Mouse (Mus musculus): ENCODE data around the gene Cbx6. TPM values are rescaled to one million over a fixed set of nuclear protein-coding genes. Genes with fewer than 3 reads are reported as not detected.
A peak's percentile ranks its signal among the peaks of the same experiment; 100 is the strongest.

The Cbx6 gene
- total RNA-seq, 2 experiments from 2014 or later = 370 to 387 TPM

DNA sequence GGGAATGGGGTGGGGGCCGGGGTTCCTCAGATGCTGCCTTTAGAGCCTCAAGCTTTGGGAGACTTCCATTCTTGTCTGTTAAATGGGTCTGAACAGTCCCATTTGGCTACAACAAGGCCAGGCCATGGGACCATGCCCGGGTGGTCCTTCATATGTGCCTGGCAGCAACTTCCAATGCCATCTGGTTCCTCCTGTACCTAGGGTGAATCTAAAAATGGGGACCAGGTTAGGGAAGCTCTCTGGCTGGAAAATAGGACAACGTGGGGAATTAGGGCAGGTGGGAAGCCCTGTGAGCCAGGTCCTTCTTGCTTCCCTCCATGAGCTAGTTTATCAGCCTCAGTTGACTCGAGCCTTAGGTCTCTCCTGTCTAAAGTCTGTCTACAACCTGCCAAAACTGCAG, 23.5 kb downstream of the Cbx6 start:
- Histone ChIP-seq H3K4me3 (no peak overlapping the region), H3K27ac (no peak overlapping the region)
- DNase-seq (ENCODE audit: extremely low spot score in 1 of 2, low spot score in 2 of 2) = no peak
- intact Hi-C loops (cut with DNase I) = no loop called here
- no peak for TF ChIP-seq CTCF (IDR thresholded peaks at IDR 0.05)

DNA sequence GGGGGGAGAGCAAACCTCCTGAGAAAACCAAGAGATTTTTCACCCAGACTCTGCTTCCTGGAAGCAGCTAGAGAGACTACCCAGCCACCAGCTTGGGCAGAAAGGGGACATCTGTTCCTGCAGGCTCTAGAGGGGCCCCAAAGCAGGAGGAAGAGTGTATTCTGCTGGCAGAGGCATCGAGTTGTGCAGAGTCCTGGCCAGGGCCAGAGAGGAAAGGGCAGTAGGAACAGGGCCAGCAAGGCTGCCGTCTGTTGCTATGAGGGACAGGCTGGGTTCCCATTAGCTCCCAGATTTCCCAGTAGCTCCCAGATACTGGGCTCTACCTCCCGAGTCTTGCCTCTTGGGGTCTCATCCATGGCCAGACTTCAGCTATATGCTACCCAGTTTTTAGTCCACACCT, 24.4 kb downstream of the Cbx6 start:
- Histone ChIP-seq H3K27ac (no peak overlapping the region), H3K4me3 (no peak overlapping the region)
- intact Hi-C loops (cut with DNase I) = no loop called here
- no peak for TF ChIP-seq CTCF (IDR thresholded peaks at IDR 0.05)
- DNase-seq (ENCODE audit: extremely low spot score in 1 of 2, low spot score in 2 of 2) = no peak

DNA sequence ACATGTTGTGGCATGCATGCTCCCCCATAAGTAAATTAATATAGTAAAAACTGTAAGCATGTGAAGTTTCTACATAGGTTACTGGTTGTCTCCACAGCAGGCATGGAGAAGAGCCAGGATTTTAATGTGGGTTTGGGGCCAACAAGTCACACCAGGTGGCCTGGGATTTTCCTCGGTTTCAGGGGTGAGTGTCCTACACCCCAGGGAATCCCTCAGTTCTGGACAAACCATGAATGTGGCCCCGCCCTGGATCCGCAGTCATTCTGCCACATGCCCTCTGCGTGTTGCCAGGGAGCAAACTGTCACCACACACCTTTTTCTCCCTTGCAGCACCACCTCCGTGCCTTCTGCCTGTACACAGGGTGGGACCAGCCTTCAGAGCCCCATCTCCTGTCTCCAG, 25.8 kb downstream of the Cbx6 start:
- intact Hi-C loops (cut with DNase I) = no loop called here
- DNase-seq (ENCODE audit: extremely low spot score in 1 of 2, low spot score in 2 of 2) = no peak
- no peak for TF ChIP-seq CTCF (IDR thresholded peaks at IDR 0.05)
- H3K4me3 ChIP-seq = no peak overlapping the region
- H3K27ac ChIP-seq = no peak overlapping the region

- TF ChIP-seq CTCF (IDR thresholded peaks at IDR 0.05) = peak; percentile 78
- H3K4me3 ChIP-seq = no peak overlapping the region
- no peak overlapping the region for H3K27ac ChIP-seq
- intact Hi-C loops (cut with DNase I) = no loop called here
- peak in 1 of 2 experiments; percentile 61 for DNase-seq (ENCODE audit: extremely low spot score in 1 of 2, low spot score in 2 of 2)
Measured at GRCm38 (mm10) chr15:79808114-79808513, 26.4 kb downstream of the Cbx6 start.

- TF ChIP-seq CTCF (IDR thresholded peaks at IDR 0.05) = no peak
- Histone ChIP-seq H3K4me3 (no peak overlapping the region), H3K27ac (no peak overlapping the region)
- intact Hi-C loops (cut with DNase I) = no loop called here
- no peak for DNase-seq (ENCODE audit: extremely low spot score in 1 of 2, low spot score in 2 of 2)
Measured at GRCm38 (mm10) chr15:79807050-79807449, 27.4 kb downstream of the Cbx6 start.

DNA sequence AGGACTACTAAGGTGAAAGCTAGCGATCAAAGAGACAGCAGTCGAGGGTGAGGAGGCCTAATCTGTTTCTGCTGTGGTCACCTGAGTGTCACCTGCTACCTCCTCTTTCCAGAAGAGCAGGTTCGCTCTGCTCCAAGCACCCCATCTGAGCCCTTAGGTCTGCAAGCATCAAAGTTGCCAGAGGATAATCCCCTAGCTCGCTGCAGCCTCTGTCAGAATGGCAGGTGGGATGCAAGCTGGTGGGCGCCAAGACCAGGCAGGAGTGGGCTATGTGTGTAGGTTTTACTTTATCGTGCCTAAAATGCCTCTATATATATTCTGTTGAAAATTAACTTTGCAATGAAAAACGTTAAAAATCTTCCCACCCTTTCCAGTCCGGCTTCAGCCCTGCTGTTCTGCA, 29.2 kb downstream of the Cbx6 start:
- DNase-seq (ENCODE audit: extremely low spot score in 1 of 2, low spot score in 2 of 2) = no peak
- no peak for TF ChIP-seq CTCF (IDR thresholded peaks at IDR 0.05)
- peak overlapping the region; percentile 83 for H3K27ac ChIP-seq
- H3K4me3 ChIP-seq = peak overlapping the region; percentile 70; the same call in 1 of the 2 replicates
- intact Hi-C loops (cut with DNase I) = no loop called here

- Histone ChIP-seq H3K27ac (peak within 1 kb of the TSS; percentile 83), H3K4me3 (peak within 1 kb of the TSS; percentile 70)
- intact Hi-C loops (cut with DNase I) = no loop called here
- peak; percentile 74 to 81 for DNase-seq (ENCODE audit: extremely low spot score in 1 of 2, low spot score in 2 of 2)
- no peak; the same call in 1 of the 2 replicates for TF ChIP-seq CTCF (IDR thresholded peaks at IDR 0.05)
Measured at GRCm38 (mm10) chr15:79804352-79805071, 30.0 kb downstream of the Cbx6 start, which contains the start of gene Nptxr. Nptxr (minus strand) TSS chr15:79804766.

GRCm38 (mm10) chr15:79803533-79804351, 30.7 kb downstream of the Cbx6 start:
- intact Hi-C loops (cut with DNase I) = no loop called here
- Histone ChIP-seq H3K27ac (peak overlapping the region; percentile 83), H3K4me3 (peak overlapping the region; percentile 70)
- DNase-seq (ENCODE audit: extremely low spot score in 1 of 2, low spot score in 2 of 2) = no peak
- TF ChIP-seq CTCF (IDR thresholded peaks at IDR 0.05) = no peak

DNA sequence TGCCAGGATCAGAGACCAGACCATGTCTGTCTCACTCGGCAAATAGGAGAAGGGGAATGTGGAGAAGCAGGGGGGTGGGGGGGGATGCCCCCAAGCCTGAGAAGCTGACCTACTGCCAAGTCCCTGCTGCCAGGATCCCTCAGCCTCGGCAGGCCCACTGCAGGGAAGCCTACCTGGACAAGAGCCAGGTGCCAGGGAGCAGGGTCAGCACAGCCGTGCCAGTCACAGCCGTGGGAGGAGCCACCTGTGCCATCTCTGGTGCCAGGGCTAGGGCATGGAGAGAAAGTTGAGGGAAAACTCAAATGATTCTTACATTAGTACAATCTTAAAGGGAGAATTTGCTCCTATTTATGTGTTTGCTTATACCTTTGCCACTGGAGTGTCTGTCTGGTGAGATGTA, 32.2 kb downstream of the Cbx6 start:
- DNase-seq (ENCODE audit: extremely low spot score in 1 of 2, low spot score in 2 of 2) = no peak
- intact Hi-C loops (cut with DNase I) = no loop called here
- H3K4me3 ChIP-seq = peak overlapping the region; percentile 50
- no peak for TF ChIP-seq CTCF (IDR thresholded peaks at IDR 0.05)
- H3K27ac ChIP-seq = peak overlapping the region; percentile 76

DNA sequence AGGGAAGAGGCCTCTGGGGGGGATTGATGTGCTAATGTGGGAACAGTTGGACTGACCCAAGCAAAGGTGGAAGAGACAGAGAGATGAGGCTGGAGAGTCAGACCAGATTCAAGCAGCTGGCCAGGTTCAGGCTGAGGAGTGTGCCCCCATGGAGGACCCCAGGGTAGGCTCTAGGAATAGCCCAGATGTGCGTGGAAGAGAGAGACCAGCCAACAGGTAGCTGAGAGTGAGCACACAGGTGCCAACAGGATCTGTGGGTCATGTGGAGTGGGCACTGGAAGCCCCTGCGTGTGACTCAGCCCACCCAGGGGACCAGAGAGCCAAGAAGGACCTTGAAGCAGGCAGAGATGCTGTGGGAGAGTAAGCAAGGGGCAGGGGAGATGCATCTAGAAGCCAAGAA, 32.8 kb downstream of the Cbx6 start:
- TF ChIP-seq CTCF (IDR thresholded peaks at IDR 0.05) = no peak
- peak overlapping the region; percentile 76 for H3K27ac ChIP-seq
- no peak for DNase-seq (ENCODE audit: extremely low spot score in 1 of 2, low spot score in 2 of 2)
- H3K4me3 ChIP-seq = peak overlapping the region; percentile 50
- intact Hi-C loops (cut with DNase I) = no loop called here

- intact Hi-C loops (cut with DNase I) = no loop called here
- TF ChIP-seq CTCF (IDR thresholded peaks at IDR 0.05) = no peak
- no peak for DNase-seq (ENCODE audit: extremely low spot score in 1 of 2, low spot score in 2 of 2)
- H3K27ac ChIP-seq = peak overlapping the region; percentile 70
- H3K4me3 ChIP-seq = peak overlapping the region; percentile 37
Measured at GRCm38 (mm10) chr15:79800701-79801100, 33.8 kb downstream of the Cbx6 start.

GRCm38 (mm10) chr15:79798591-79798990, 35.9 kb downstream of the Cbx6 start:
- peak in 1 of 2 experiments; percentile 63 for DNase-seq (ENCODE audit: extremely low spot score in 1 of 2, low spot score in 2 of 2)
- intact Hi-C loops (cut with DNase I) = loop anchor here (1.0 kb wide), 1 partner anchor 33 kb away; no protein-coding TSS in a partner anchor
- Histone ChIP-seq H3K27ac (peak overlapping the region; percentile 83), H3K4me3 (peak overlapping the region; percentile 23; the same call in 1 of the 2 replicates)
- no peak for TF ChIP-seq CTCF (IDR thresholded peaks at IDR 0.05)

All from left cerebral cortex, adult 2 months (tissue).